Mouse (Mus musculus): ENCODE results near the gene Krt6b. TPM values are rescaled to one million over a fixed set of nuclear protein-coding genes. Genes with fewer than 3 reads are reported as not detected.
"Not testable (repeated sequence)": the region's sequence is repeated elsewhere in the genome, so short reads cannot be mapped to it uniquely, and the experiment has no call there.

Krt6b gene
- polyA plus RNA-seq, 1 experiment from 2014 or later = not detected

DNA sequence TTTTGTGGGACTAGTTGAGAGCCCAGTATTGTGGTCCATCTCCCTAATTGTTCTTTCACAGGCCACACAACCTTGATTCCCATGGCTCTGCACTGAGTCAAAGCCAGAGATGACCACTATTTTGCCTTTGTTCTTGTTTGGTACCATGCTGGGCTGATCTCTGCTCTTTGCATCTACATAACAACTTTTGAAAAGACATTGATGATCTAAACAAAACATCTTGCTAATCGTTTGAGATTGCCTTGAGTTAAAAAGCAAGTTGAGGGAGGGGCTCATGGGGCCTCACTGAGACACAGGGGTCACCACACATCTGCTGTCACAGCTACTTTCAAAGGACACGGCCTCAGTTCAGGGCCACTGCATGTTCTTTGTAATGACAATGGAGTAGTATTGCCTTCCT lies 22.3 kb upstream of the Krt6b start:
- no peaks in the 10 kb centered on the region for H3K4me1 ChIP-seq (ENCODE audit: control insufficient read depth, low read depth, low read length)
- no peaks in the 10 kb centered on the region for H3K27me3 ChIP-seq (ENCODE audit: control insufficient read depth, insufficient read depth, low read depth, low read length)
- H3K4me3 ChIP-seq (ENCODE audit: low read depth, low read length) = no peak overlapping the region
- WGBS (ENCODE audit: insufficient replicate concordance) = 28% methylated on average over 2 of the region's 2 CpGs
- H3K9ac ChIP-seq (ENCODE audit: low read depth, low read length) = no peak overlapping the region
- no peaks in the 10 kb centered on the region for H3K9me3 ChIP-seq (replicated peaks; ENCODE audit: control insufficient read depth, low read length)
- ATAC-seq (ENCODE audit: low read depth) = no peak
- no peaks in the 10 kb centered on the region for H3K36me3 ChIP-seq (ENCODE audit: control insufficient read depth, insufficient read depth)
- no peak overlapping the region for H3K4me2 ChIP-seq (ENCODE audit: low read depth, low read length)
- no peak overlapping the region for H3K27ac ChIP-seq (ENCODE audit: low read length)

DNA sequence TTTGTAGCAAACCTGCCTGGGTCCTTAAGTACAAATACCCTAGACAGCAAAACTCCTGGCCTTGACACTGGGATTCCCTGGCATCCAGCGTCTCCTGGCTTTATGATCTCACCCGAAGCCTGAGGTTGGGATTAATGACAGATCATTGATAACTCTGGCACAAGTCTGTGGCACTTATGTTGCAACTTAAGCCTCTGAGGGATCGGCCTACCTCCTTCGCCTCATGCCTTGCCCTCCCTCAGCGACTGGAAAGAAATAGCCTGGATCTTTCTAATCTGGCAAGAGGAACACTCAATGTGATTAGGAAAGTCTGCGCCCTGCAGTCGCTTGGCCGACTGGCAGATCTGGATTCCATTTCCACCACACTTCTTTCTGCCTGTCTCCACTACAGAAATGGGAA lies 19.8 kb upstream of the Krt6b start:
- H3K27me3 ChIP-seq (ENCODE audit: control insufficient read depth, insufficient read depth, low read depth, low read length) = no peaks in the 10 kb centered on the region
- no peaks in the 10 kb centered on the region for H3K36me3 ChIP-seq (ENCODE audit: control insufficient read depth, insufficient read depth)
- H3K9ac ChIP-seq (ENCODE audit: low read depth, low read length) = no peak overlapping the region
- no peak for ATAC-seq (ENCODE audit: low read depth)
- no peak overlapping the region for H3K4me2 ChIP-seq (ENCODE audit: low read depth, low read length)
- no peaks in the 10 kb centered on the region for H3K4me1 ChIP-seq (ENCODE audit: control insufficient read depth, low read depth, low read length)
- 60% methylated on average over 8 of the region's 8 CpGs for WGBS (ENCODE audit: insufficient replicate concordance)
- H3K9me3 ChIP-seq (replicated peaks; ENCODE audit: control insufficient read depth, low read length) = no peaks in the 10 kb centered on the region
- no peak overlapping the region for H3K4me3 ChIP-seq (ENCODE audit: low read depth, low read length)
- H3K27ac ChIP-seq (ENCODE audit: low read length) = no peak overlapping the region

DNA sequence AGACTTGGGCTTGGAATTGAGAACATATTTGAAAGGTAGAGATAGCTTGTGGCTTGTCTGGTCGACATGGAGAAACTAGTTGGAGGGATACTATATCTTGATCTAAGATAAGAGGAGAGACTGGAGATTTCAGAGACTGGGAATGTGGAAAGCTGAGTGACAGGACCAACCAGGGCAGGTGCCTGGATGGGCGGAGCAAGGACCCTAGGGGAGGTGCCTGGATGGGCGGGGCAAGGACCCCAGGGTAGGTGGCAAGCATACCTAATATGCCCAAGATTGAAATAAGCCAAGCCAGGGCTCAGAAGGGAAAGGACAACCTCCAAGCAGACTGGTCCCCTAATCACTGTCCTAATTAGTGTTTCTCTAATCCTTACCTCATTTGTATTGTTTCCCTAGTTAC lies 19.1 kb upstream of the Krt6b start:
- no peak overlapping the region for H3K4me2 ChIP-seq (ENCODE audit: low read depth, low read length)
- no peak overlapping the region for H3K4me3 ChIP-seq (ENCODE audit: low read depth, low read length)
- no peaks in the 10 kb centered on the region for H3K9me3 ChIP-seq (replicated peaks; ENCODE audit: control insufficient read depth, low read length)
- no peaks in the 10 kb centered on the region for H3K4me1 ChIP-seq (ENCODE audit: control insufficient read depth, low read depth, low read length)
- H3K27me3 ChIP-seq (ENCODE audit: control insufficient read depth, insufficient read depth, low read depth, low read length) = no peaks in the 10 kb centered on the region
- no peak overlapping the region for H3K27ac ChIP-seq (ENCODE audit: low read length)
- H3K9ac ChIP-seq (ENCODE audit: low read depth, low read length) = no peak overlapping the region
- WGBS (ENCODE audit: insufficient replicate concordance) = 27% methylated on average over 3 of the region's 3 CpGs
- H3K36me3 ChIP-seq (ENCODE audit: control insufficient read depth, insufficient read depth) = no peaks in the 10 kb centered on the region
- no peak for ATAC-seq (ENCODE audit: low read depth)

DNA sequence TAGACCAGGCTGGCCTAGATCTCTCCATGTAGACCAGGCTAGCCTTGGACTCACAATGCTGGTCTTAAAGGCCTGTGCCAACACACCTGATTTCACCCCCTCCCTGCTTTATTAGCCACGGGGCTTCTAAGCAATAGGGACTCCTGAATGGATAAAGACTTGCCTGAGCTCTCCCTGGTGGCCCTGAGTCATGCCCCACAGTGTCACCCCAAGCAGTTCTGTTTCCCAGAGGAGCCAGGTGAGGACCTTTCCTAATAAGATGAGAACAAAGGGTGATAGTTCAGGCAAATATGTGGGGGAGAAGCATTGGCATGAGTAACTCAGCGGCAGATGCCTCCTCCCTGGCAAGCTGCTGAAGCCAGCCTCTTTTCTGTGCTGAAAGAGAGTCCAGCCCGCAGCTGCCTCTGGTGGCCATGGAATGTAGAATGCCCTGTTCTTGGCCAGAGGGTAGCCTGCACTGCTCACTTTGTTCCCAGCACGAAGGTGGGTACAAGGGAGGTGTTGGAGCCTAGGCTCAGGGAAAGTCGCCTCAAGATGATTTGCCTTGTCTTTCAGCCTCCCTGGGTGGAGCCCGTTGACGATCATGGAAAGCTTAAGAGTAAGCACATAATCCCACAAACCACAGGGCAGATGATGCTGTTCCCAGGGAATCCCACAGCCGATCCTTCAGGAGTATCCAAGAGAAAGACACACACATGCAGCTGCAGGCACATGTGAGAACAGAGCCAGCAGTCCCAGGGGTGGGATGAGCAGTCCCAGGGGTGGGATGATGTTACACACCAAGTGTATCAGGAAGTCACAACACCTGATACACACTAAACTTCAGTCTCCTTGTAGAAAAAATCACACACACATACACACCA lies 17.5 kb upstream of the Krt6b start:
- H3K4me3 ChIP-seq (ENCODE audit: low read depth, low read length) = no peak overlapping the region
- no peaks in the 10 kb centered on the region for H3K27me3 ChIP-seq (ENCODE audit: control insufficient read depth, insufficient read depth, low read depth, low read length)
- H3K9ac ChIP-seq (ENCODE audit: low read depth, low read length) = no peak overlapping the region
- no peak for ATAC-seq (ENCODE audit: low read depth)
- H3K9me3 ChIP-seq (replicated peaks; ENCODE audit: control insufficient read depth, low read length) = no peaks in the 10 kb centered on the region
- H3K4me1 ChIP-seq (ENCODE audit: control insufficient read depth, low read depth, low read length) = no peaks in the 10 kb centered on the region
- H3K4me2 ChIP-seq (ENCODE audit: low read depth, low read length) = no peak overlapping the region
- H3K27ac ChIP-seq (ENCODE audit: low read length) = no peak overlapping the region
- no peaks in the 10 kb centered on the region for H3K36me3 ChIP-seq (ENCODE audit: control insufficient read depth, insufficient read depth)
- 52% methylated on average over 8 of the region's 8 CpGs for WGBS (ENCODE audit: insufficient replicate concordance)

DNA sequence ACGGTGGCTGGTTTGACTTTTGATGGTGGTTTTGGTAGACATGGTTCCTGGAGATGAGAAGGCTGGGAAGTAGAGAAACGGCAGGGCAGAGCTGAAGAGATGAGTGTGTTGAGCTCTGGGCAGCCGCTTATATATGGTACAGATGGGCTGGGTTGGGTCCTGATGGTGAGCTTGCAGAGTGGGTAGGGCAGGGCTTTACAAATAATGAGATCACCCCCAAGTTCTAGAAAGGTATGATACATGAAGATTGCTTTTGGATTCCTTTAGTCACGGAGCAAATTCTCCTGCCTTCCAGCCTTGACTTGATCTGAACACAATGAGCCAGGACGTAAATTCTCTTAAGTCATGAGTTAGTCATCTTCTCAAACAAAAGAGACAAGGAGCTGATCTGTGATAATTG lies 14.1 kb upstream of the Krt6b start, which contains the start of gene Krt6a:
TSS of gene Krt6a (minus strand) at position 101 of the 400 bp plus-strand sequence.
- H3K4me1 ChIP-seq (ENCODE audit: control insufficient read depth, low read depth, low read length) = no peaks in the 10 kb centered on the region
- WGBS (ENCODE audit: insufficient replicate concordance) = 57% methylated on average over 5 of the region's 5 CpGs

DNA sequence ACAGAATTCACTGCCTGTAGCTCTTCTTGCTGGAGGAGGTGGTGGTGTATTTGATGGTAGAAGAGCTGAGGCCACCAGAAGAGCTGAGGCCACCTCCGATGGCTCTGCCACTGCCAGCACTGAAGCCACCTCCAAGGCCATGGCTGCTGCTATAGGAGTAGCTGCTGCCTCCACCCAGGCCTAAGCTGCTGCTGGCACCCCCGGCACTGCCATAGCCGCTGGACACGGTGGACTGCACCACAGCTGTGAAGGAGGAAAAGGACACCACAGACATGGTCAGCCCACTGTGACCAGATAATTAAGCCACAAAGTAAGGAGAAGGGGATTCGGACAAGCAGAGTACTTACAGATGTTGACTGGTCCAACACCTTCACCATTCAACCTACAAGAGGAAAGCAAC lies 10.4 kb upstream of the Krt6b start:
- H3K9ac ChIP-seq (ENCODE audit: low read depth, low read length); H3K4me3 ChIP-seq (ENCODE audit: low read depth, low read length); H3K27ac ChIP-seq (ENCODE audit: low read length); H3K27me3 ChIP-seq (ENCODE audit: control insufficient read depth, insufficient read depth, low read depth, low read length); H3K4me1 ChIP-seq (ENCODE audit: control insufficient read depth, low read depth, low read length); H3K36me3 ChIP-seq (ENCODE audit: control insufficient read depth, insufficient read depth); H3K9me3 ChIP-seq (replicated peaks; ENCODE audit: control insufficient read depth, low read length); ATAC-seq (ENCODE audit: low read depth); H3K4me2 ChIP-seq (ENCODE audit: low read depth, low read length): not testable (repeated sequence)
- WGBS (ENCODE audit: insufficient replicate concordance) = 74% methylated on average over 5 of the region's 5 CpGs

More for the DNA sequence above, 14.1 kb upstream of the Krt6b start, which contains the start of gene Krt6a:
- Histone ChIP-seq H3K27ac (ENCODE audit: low read length) (no peak within 1 kb of the TSS), H3K4me2 (ENCODE audit: low read depth, low read length) (no peak within 1 kb of the TSS), H3K9ac (ENCODE audit: low read depth, low read length) (no peak within 1 kb of the TSS), H3K4me3 (ENCODE audit: low read depth, low read length) (no peak within 1 kb of the TSS), H3K9me3 (replicated peaks; ENCODE audit: control insufficient read depth, low read length) (no peaks in the 10 kb centered on the region), H3K27me3 (ENCODE audit: control insufficient read depth, insufficient read depth, low read depth, low read length) (no peaks in the 10 kb centered on the region), H3K36me3 (ENCODE audit: control insufficient read depth, insufficient read depth) (no peaks in the 10 kb centered on the region)
- no peak for ATAC-seq (ENCODE audit: low read depth)

DNA sequence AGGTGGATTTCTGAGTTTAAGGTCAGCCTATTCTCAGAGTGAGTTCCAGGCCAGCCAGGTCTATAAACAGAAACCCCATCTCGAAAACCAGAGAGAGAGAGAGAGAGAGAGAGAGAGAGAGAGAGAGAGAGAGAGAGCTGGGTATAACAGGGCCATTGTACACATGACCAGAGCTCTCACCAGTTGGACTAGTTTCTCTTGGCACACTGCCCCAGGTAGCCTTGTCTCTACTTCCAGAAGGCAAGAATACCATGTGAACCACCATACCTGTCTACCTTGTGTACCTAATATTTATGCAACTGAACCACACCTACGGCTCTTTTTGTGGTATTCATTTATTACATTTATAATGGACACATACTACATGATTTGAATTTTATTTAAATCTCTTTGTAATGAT lies 8.1 kb upstream of the Krt6b start:
- Histone ChIP-seq H3K9me3 (replicated peaks; ENCODE audit: control insufficient read depth, low read length) (no peaks in the 10 kb centered on the region), H3K4me3 (ENCODE audit: low read depth, low read length) (no peak overlapping the region), H3K36me3 (ENCODE audit: control insufficient read depth, insufficient read depth) (no peaks in the 10 kb centered on the region), H3K4me1 (ENCODE audit: control insufficient read depth, low read depth, low read length) (no peaks in the 10 kb centered on the region), H3K4me2 (ENCODE audit: low read depth, low read length) (no peak overlapping the region), H3K27ac (ENCODE audit: low read length) (no peak overlapping the region), H3K27me3 (ENCODE audit: control insufficient read depth, insufficient read depth, low read depth, low read length) (no peaks in the 10 kb centered on the region), H3K9ac (ENCODE audit: low read depth, low read length) (no peak overlapping the region)
- ATAC-seq (ENCODE audit: low read depth) = no peak
- WGBS (ENCODE audit: insufficient replicate concordance) = 32% methylated on average over 2 of the region's 2 CpGs

DNA sequence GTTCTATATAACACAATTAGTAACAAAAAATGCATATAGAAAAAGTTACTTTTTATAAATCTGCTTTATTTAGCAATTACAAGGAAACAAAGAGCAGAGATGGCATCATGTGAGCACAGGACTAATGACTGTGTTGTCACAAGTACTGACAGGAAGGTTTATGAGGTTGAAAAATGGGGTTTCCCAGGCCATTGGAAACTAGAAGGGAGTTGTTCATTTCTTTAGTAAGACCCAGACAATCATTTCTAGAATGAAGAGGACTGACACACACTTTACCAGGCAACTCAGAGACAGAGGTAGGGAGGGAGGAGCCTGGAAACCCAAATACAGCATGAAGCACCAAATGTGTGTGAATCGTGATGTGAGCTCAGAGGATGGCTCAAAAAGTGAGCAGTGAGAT lies 4.1 kb downstream of the Krt6b start:
- no peaks in the 10 kb centered on the region for H3K4me1 ChIP-seq (ENCODE audit: control insufficient read depth, low read depth, low read length)
- ATAC-seq (ENCODE audit: low read depth) = no peak
- no peak overlapping the region for H3K4me3 ChIP-seq (ENCODE audit: low read depth, low read length)
- WGBS (ENCODE audit: insufficient replicate concordance) = 61% methylated on average over 1 of the region's 1 CpGs
- H3K27me3 ChIP-seq (ENCODE audit: control insufficient read depth, insufficient read depth, low read depth, low read length) = no peaks in the 10 kb centered on the region
- no peaks in the 10 kb centered on the region for H3K9me3 ChIP-seq (replicated peaks; ENCODE audit: control insufficient read depth, low read length)
- no peak overlapping the region for H3K4me2 ChIP-seq (ENCODE audit: low read depth, low read length)
- no peak overlapping the region for H3K9ac ChIP-seq (ENCODE audit: low read depth, low read length)
- no peaks in the 10 kb centered on the region for H3K36me3 ChIP-seq (ENCODE audit: control insufficient read depth, insufficient read depth)
- H3K27ac ChIP-seq (ENCODE audit: low read length) = no peak overlapping the region

DNA sequence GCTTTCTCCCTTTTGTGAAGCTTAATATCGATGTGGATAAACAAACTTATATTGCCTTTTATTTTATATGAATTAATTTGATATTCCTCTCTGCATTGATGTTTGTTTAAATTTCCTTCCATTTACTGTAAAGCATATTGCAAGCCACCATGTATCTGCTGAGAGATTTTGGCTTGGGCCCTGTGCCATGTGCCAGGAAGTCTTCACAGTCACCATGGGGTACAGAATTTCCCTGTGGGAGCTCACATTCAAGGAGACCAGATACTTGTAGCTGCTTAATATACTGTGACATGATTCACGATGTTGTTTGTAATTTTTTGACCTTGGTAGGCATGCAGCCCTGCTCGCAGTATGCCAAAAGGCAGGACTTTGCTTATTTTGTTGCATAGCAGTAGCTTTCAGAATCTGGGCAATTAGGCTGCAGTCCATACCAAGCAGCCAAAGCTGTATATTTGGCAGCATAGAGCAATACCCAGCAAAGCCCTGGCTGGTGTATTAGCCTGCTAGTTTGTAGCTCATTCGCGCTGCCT lies 27.3 kb downstream of the Krt6b start:
- H3K36me3 ChIP-seq (ENCODE audit: control insufficient read depth, insufficient read depth) = no peaks in the 10 kb centered on the region
- no peaks in the 10 kb centered on the region for H3K27me3 ChIP-seq (ENCODE audit: control insufficient read depth, insufficient read depth, low read depth, low read length)
- no peak for ATAC-seq (ENCODE audit: low read depth)
- no peaks in the 10 kb centered on the region for H3K9me3 ChIP-seq (replicated peaks; ENCODE audit: control insufficient read depth, low read length)
- no peak overlapping the region for H3K9ac ChIP-seq (ENCODE audit: low read depth, low read length)
- WGBS (ENCODE audit: insufficient replicate concordance) = 63% methylated on average over 5 of the region's 5 CpGs
- no peak overlapping the region for H3K4me3 ChIP-seq (ENCODE audit: low read depth, low read length)
- no peaks in the 10 kb centered on the region for H3K4me1 ChIP-seq (ENCODE audit: control insufficient read depth, low read depth, low read length)
- H3K4me2 ChIP-seq (ENCODE audit: low read depth, low read length) = no peak overlapping the region
- no peak overlapping the region for H3K27ac ChIP-seq (ENCODE audit: low read length)

Data from liver, embryonic 16.5 days (tissue).